Mouse (Mus musculus): ENCODE results near the gene Mef2a.

GRCm38 (mm10) chr7:67368394-67368793, 4.3 kb downstream of the Mef2a start:
- TF ChIP-seq CTCF (IDR thresholded peaks at IDR 0.05; ENCODE audit: insufficient read depth, low read length) (no peak), POLR2A (IDR thresholded peaks at IDR 0.05; ENCODE audit: borderline replicate concordance, extremely low read depth, low read depth, low read length) (no peak)

All from lung, adult 2 months (tissue).